Mouse (Mus musculus): ENCODE data around the gene Fignl2. TPM values are rescaled to one million over a fixed set of nuclear protein-coding genes. Genes with fewer than 3 reads are reported as not detected.

Gene Fignl2
- polyA plus RNA-seq, 1 experiment from 2014 or later, result 0.18 TPM

- H3K36me3 ChIP-seq, result no peaks in the 10 kb centered on the region
- H3K27ac ChIP-seq, result no peak overlapping the region
- no peak overlapping the region for H3K4me3 ChIP-seq (replicated peaks)
- H3K9me3 ChIP-seq, result no peaks in the 10 kb centered on the region
- ATAC-seq, result no peak
- no peak overlapping the region for H3K9ac ChIP-seq
- peaks cover 38% of the 10 kb centered on the region for H3K27me3 ChIP-seq (replicated peaks)
- 54% methylated on average over 17 of the region's 17 CpGs for WGBS
- H3K4me2 ChIP-seq (replicated peaks), result 0 out of 2 replicates have a peak overlapping the region, but pooled peaks have one; percentile 25
- H3K4me1 ChIP-seq (replicated peaks), result no peaks in the 10 kb centered on the region
Observed at GRCm38 (mm10) chr15:101039651-101040050, 38.7 kb downstream of the Fignl2 start.

- 55% methylated on average over 2 of the region's 2 CpGs for WGBS
- H3K36me3 ChIP-seq, result no peaks in the 10 kb centered on the region
- ATAC-seq, result no peak
- no peak overlapping the region for H3K4me3 ChIP-seq (replicated peaks)
- 0 out of 2 replicates have a peak, but pooled peaks cover 5% of the 10 kb centered on the region for H3K27me3 ChIP-seq (replicated peaks)
- no peak overlapping the region for H3K9ac ChIP-seq
- H3K4me1 ChIP-seq (replicated peaks), result no peaks in the 10 kb centered on the region
- no peak overlapping the region for H3K4me2 ChIP-seq (replicated peaks)
- H3K9me3 ChIP-seq, result no peaks in the 10 kb centered on the region
- no peak overlapping the region for H3K27ac ChIP-seq
Observed at GRCm38 (mm10) chr15:101028960-101029359, 49.4 kb downstream of the Fignl2 start.

GRCm38 (mm10) chr15:101011352-101011751 lies 67.0 kb downstream of the Fignl2 start:
- Histone ChIP-seq H3K27me3 (replicated peaks) (no peaks in the 10 kb centered on the region), H3K4me1 (replicated peaks) (peaks cover 10% of the 10 kb centered on the region), H3K9ac (no peak overlapping the region), H3K27ac (no peak overlapping the region), H3K9me3 (no peaks in the 10 kb centered on the region), H3K4me3 (replicated peaks) (no peak overlapping the region), H3K4me2 (replicated peaks) (no peak overlapping the region), H3K36me3 (no peaks in the 10 kb centered on the region)
- ATAC-seq, result no peak
- 88% methylated on average over 6 of the region's 6 CpGs for WGBS

DNA sequence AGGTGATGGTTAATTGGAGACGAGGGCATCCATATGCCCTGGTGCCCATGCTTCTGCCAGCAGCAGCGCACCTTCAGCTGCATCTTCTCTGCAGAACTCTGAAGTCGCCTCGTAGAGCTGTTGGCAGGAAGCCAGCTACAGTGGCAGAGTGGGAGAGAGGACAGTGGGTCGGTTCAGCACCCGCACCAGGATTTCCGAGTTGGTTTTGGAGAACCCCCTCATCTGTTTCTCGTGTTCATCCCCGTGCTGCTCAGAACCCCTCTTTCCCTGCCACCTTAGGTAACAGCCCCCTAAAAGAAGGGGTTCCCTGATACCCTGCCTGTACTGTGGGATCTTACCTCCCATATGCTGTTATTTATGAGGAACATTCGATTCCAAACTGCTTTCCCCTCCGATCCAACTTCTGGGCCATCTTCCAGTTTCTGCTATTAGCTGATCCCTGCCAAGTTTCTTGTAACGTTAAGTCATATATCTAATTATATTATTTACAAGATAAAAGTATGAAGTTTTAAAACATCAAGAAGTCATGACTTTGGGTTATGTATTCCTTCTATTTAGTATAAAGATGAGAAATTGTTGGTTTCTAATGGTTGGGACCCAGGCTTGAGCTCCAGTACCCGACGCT lies 69.9 kb downstream of the Fignl2 start:
- no peak for ATAC-seq
- Histone ChIP-seq H3K9me3 (no peaks in the 10 kb centered on the region), H3K9ac (no peak overlapping the region), H3K36me3 (no peaks in the 10 kb centered on the region), H3K4me3 (replicated peaks) (no peak overlapping the region), H3K4me1 (replicated peaks) (peaks cover 10% of the 10 kb centered on the region), H3K27ac (no peak overlapping the region), H3K4me2 (replicated peaks) (no peak overlapping the region), H3K27me3 (replicated peaks) (no peaks in the 10 kb centered on the region)
- 60% methylated on average over 14 of the region's 14 CpGs for WGBS

- H3K36me3 ChIP-seq, result no peaks in the 10 kb centered on the region
- H3K27ac ChIP-seq, result no peak overlapping the region
- H3K4me2 ChIP-seq (replicated peaks), result peak overlapping the region; percentile 65
- H3K9me3 ChIP-seq, result no peaks in the 10 kb centered on the region
- no peak for ATAC-seq
- H3K4me1 ChIP-seq (replicated peaks), result peaks cover 10% of the 10 kb centered on the region
- WGBS, result 71% methylated on average over 7 of the region's 7 CpGs
- no peaks in the 10 kb centered on the region for H3K27me3 ChIP-seq (replicated peaks)
- no peak overlapping the region for H3K4me3 ChIP-seq (replicated peaks)
- no peak overlapping the region for H3K9ac ChIP-seq
Observed at GRCm38 (mm10) chr15:101007236-101007635, 71.1 kb downstream of the Fignl2 start.

DNA sequence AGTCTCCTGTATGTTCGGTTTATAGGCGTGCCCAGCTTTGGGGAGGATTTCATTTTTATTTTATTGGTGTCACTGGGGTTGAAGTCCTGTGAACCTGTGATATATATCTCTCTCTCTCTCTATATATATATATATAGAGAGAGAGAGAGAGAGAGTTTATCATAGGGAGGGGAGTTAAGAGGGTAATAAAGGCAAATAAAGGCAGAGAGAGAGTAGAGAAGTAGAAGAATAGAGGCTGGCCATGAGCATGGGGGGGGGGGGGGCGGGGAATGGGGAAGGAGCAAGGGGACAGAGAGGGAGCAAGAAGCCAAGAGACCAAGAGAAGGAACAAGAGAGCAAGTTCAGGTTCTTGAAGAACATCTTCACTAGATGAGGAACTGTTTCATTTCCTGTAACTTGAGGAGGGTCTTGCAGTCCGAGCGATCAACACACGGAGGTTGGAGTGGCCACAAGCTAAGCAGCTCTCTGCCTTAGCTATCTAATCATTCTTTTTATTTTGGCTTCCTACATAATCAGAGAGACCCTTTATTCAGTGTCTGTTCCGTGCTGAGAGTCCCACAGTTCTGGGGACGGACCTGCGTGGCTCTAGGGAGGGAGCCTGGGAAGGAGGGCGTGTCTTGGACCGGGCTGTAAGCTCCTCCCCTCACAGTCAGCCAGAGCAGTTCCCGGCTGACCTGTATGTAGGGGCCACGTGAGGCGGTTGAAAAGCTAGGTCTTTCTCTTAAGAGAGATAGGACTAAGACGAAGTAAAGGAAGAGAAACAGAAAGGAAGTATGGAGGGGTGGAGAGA lies 71.9 kb downstream of the Fignl2 start:
- Histone ChIP-seq H3K4me1 (replicated peaks) (peaks cover 10% of the 10 kb centered on the region), H3K4me2 (replicated peaks) (peak overlapping the region; percentile 65), H3K27ac (no peak overlapping the region), H3K36me3 (no peaks in the 10 kb centered on the region), H3K9ac (peak overlapping the region; percentile 18; the same call in 1 of the 2 replicates), H3K9me3 (no peaks in the 10 kb centered on the region), H3K4me3 (replicated peaks) (peak overlapping the region; percentile 41), H3K27me3 (replicated peaks) (no peaks in the 10 kb centered on the region)
- WGBS, result 10% methylated on average over 14 of the region's 15 CpGs
- ATAC-seq, result peak; percentile 97

- Histone ChIP-seq H3K4me2 (replicated peaks) (no peak overlapping the region), H3K4me3 (replicated peaks) (no peak overlapping the region)
Observed at GRCm38 (mm10) chr15:101005717-101006116, 72.7 kb downstream of the Fignl2 start.

DNA sequence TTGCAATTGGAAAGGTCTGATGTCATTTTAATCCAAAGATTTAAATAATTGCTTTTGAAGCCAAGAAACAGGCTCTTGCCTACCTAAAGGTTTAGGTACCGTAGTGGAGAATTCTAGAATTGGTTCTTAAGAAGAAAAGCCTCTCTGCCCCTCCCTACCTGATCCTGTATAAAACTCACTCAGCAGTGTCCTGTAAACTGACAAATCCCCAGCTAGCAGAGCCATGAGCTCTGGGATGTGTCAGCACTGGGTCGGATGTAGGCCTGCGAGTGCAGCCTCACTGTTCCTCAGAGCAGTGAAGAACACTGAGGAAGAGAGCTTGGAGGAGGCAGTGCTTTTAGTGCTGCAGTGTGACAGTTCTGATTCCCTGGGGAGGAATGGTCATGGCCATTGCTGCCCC lies 73.8 kb downstream of the Fignl2 start:
- H3K36me3 ChIP-seq, result no peaks in the 10 kb centered on the region
- ATAC-seq, result no peak

More at GRCm38 (mm10) chr15:101005717-101006116, 72.7 kb downstream of the Fignl2 start:
- Histone ChIP-seq H3K36me3 (no peaks in the 10 kb centered on the region), H3K27ac (no peak overlapping the region), H3K9ac (no peak overlapping the region), H3K27me3 (replicated peaks) (no peaks in the 10 kb centered on the region), H3K9me3 (no peaks in the 10 kb centered on the region), H3K4me1 (replicated peaks) (peaks cover 10% of the 10 kb centered on the region)
- no peak for ATAC-seq
- 86% methylated on average over 8 of the region's 8 CpGs for WGBS

DNA sequence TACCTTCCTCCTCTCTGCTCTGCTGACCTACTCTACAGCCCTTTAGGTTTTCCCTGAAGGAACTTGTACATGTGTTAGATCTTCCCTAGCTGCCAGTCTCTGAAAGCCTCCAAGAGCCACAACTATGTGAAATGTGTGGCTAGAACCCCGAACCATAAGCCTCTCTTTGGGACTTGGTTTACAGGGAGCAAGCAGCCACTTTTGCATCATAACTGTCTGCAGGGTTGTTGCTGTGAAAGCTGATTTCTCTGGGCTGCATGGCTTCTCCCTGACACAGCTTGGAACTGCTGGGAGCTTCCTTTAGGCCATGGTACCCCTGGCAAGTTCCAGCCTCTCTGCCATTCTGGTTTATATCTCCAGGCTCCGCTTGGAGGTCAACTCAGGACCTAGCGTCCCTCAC lies 75.9 kb downstream of the Fignl2 start:
- Histone ChIP-seq H3K9me3 (no peaks in the 10 kb centered on the region), H3K27me3 (replicated peaks) (no peaks in the 10 kb centered on the region), H3K4me2 (replicated peaks) (no peak overlapping the region), H3K4me3 (replicated peaks) (no peak overlapping the region), H3K4me1 (replicated peaks) (peaks cover 5% of the 10 kb centered on the region), H3K27ac (no peak overlapping the region), H3K9ac (no peak overlapping the region), H3K36me3 (no peaks in the 10 kb centered on the region)
- ATAC-seq, result no peak
- WGBS, result 89% methylated on average over 3 of the region's 3 CpGs

More for the DNA sequence above, 73.8 kb downstream of the Fignl2 start:
- WGBS, result 57% methylated on average over 3 of the region's 3 CpGs
- H3K4me3 ChIP-seq (replicated peaks), result no peak overlapping the region
- peaks cover 10% of the 10 kb centered on the region for H3K4me1 ChIP-seq (replicated peaks)
- no peak overlapping the region for H3K27ac ChIP-seq
- H3K4me2 ChIP-seq (replicated peaks), result no peak overlapping the region
- H3K9me3 ChIP-seq, result no peaks in the 10 kb centered on the region
- no peaks in the 10 kb centered on the region for H3K27me3 ChIP-seq (replicated peaks)
- H3K9ac ChIP-seq, result no peak overlapping the region

GRCm38 (mm10) chr15:101001685-101002084 lies 76.7 kb downstream of the Fignl2 start:
- Histone ChIP-seq H3K4me1 (replicated peaks) (no peaks in the 10 kb centered on the region; the same call in 1 of the 2 replicates), H3K36me3 (no peaks in the 10 kb centered on the region), H3K27me3 (replicated peaks) (no peaks in the 10 kb centered on the region), H3K9ac (no peak overlapping the region), H3K4me2 (replicated peaks) (no peak overlapping the region), H3K9me3 (no peaks in the 10 kb centered on the region), H3K27ac (no peak overlapping the region), H3K4me3 (replicated peaks) (no peak overlapping the region)
- no peak for ATAC-seq
- 73% methylated on average over 1 of the region's 1 CpGs for WGBS

Measured in intestine, embryonic 15.5 days (tissue).